Mouse (Mus musculus) cerebellum, adult 2 months (tissue): ENCODE data around the gene 1110065P20Rik.
A peak's percentile ranks its signal among the peaks of the same experiment; 100 is the strongest.

Source experiments
- CTCF ChIP-seq: fragments of 200-500 bp; IDR thresholded peaks from 2 replicates; pipeline ENCODE4 v1.5.1; 2011; ENCODE audit warnings: low read depth, mild to moderate bottlenecking, control low read depth, low read length, moderate library complexity, borderline replicate concordance; ENCODE audit not compliant: insufficient read depth
- POLR2A ChIP-seq: fragments of 200-500 bp; IDR thresholded peaks from 2 replicates; pipeline ENCODE4 v1.6.1; 2011; ENCODE audit warnings: low read length, control low read depth, borderline replicate concordance; ENCODE audit not compliant: insufficient read depth

GRCm38 (mm10) chr4:124850261-124850913 is 609 bp downstream of the 1110065P20Rik start, which contains the start of gene Yrdc:
- TF ChIP-seq POLR2A, result peak; percentile 46; the same call in 1 of the 2 replicates
- no peak for TF ChIP-seq CTCF
